In genomic region chr11:32018201-32018600, GRCm38 (mm10) we compare ENCODE assay signal across 19 mouse cellular contexts. TPM values are rescaled to one million over a fixed set of nuclear protein-coding genes. Genes with fewer than 3 reads are reported as not detected.
A peak's percentile ranks its signal among the peaks of the same experiment; 100 is the strongest.
DNase-seq lines count a peak whose midpoint lies in the region; ATAC-seq and TF ChIP-seq lines count a peak whose summit lies in the region.
"Had no signal": no experiment of that assay in that cellular context is flagged by ENCODE, and none has a peak within 500 bp of the region (broad histone marks: within the 10 kb centered on the region; RNA-seq: fewer than 3 reads in every experiment).

No protein-coding gene starts in this region.

- TF ChIP-seq CTCF in MEL (IDR thresholded peaks at IDR 0.05 in 2 of 3, conservative IDR thresholded peaks at IDR 0.05 in 1 of 3; ENCODE audit: control insufficient read depth in 1 of 3, insufficient read depth in 1 of 3, low read depth in 2 of 3, low read length in 3 of 3, poor library complexity in 1 of 3, severe bottlenecking in 1 of 3), result no peak
- TF ChIP-seq CTCF in hindbrain, postnatal 0 days (IDR thresholded peaks at IDR 0.05; ENCODE audit: low read depth), result no peak

- TF ChIP-seq RAD21 in MEL (IDR thresholded peaks at IDR 0.05; ENCODE audit: low read depth, low read length), result no peak

- H3K4me2 ChIP-seq in heart, embryonic 13.5 days, result 0 out of 2 replicates have a peak overlapping the region, but pooled peaks have one; percentile 3
- H3K4me2 ChIP-seq in hindbrain, postnatal 0 days (ENCODE audit: low read depth, low read length), result no peak overlapping the region
- H3K4me2 ChIP-seq: heart, embryonic 12.5 days; stomach, embryonic 15.5 days had no signal

- no peaks in the 10 kb centered on the region for H3K9me3 ChIP-seq in heart, embryonic 13.5 days
- no peaks in the 10 kb centered on the region for H3K9me3 ChIP-seq in MEL (replicated peaks; ENCODE audit: insufficient read depth, low read length)
- no peaks in the 10 kb centered on the region for H3K9me3 ChIP-seq in forebrain, embryonic 10.5 days
- H3K9me3 ChIP-seq in hindbrain, postnatal 0 days (ENCODE audit: low read length), result no peaks in the 10 kb centered on the region
- H3K9me3 ChIP-seq: G1E; heart, embryonic 12.5 days; stomach, embryonic 15.5 days had no signal

- no peaks in the 10 kb centered on the region for H3K79me2 ChIP-seq in MEL (ENCODE audit: control insufficient read depth, insufficient read depth, low read length, poor library complexity)

- H3K4me3 ChIP-seq in heart, embryonic 13.5 days, result no peak overlapping the region
- no peak overlapping the region for H3K4me3 ChIP-seq in MEL (ENCODE audit: control insufficient read depth in 1 of 2, insufficient read depth in 1 of 2, low read depth in 2 of 2, low read length in 2 of 2)
- H3K4me3 ChIP-seq in forebrain, embryonic 10.5 days, result no peak overlapping the region
- H3K4me3 ChIP-seq in hindbrain, postnatal 0 days (ENCODE audit: low read length), result no peak overlapping the region
- H3K4me3 ChIP-seq: gastrocnemius, adult 2 months; heart, embryonic 12.5 days; stomach, embryonic 15.5 days had no signal

- no peaks in the 10 kb centered on the region for H3K36me3 ChIP-seq in heart, embryonic 13.5 days
- no peaks in the 10 kb centered on the region for H3K36me3 ChIP-seq in MEL (ENCODE audit: control insufficient read depth in 1 of 2, insufficient read depth in 2 of 2, low read length in 2 of 2)
- H3K36me3 ChIP-seq in forebrain, embryonic 10.5 days (replicated peaks), result no peaks in the 10 kb centered on the region
- H3K36me3 ChIP-seq in hindbrain, postnatal 0 days (ENCODE audit: insufficient read depth, low read length), result no peaks in the 10 kb centered on the region; the same call in 1 of the 2 replicates
- H3K36me3 ChIP-seq: G1E; heart, embryonic 12.5 days; stomach, embryonic 15.5 days had no signal

- no peak overlapping the region for H3K9ac ChIP-seq in heart, embryonic 13.5 days
- no peak overlapping the region for H3K9ac ChIP-seq in MEL (ENCODE audit: control insufficient read depth, low read depth, low read length, poor library complexity, severe bottlenecking)
- no peak overlapping the region for H3K9ac ChIP-seq in hindbrain, postnatal 0 days (replicated peaks; ENCODE audit: low read length)
- H3K9ac ChIP-seq: heart, embryonic 12.5 days; stomach, embryonic 15.5 days had no signal

- ATAC-seq in heart, embryonic 13.5 days (ENCODE audit: extremely low read depth, insufficient number of reproducible peaks, low FRiP score, low TSS enrichment), result no peak
- ATAC-seq in hindbrain, postnatal 0 days, result no peak
- ATAC-seq: activated CD4-positive, CD25-positive, alpha-beta regulatory T cell, adult 4 months had no signal

- DNase-seq in heart, adult 8-10 months (ENCODE audit: low spot score), result no peak
- DNase-seq in MEL (ENCODE audit: low read depth, low spot score), result peak; percentile 41
- DNase-seq in forebrain, embryonic 10.5 days (ENCODE audit: extremely low spot score, low spot score), result no peak
- peak; percentile 34 for DNase-seq in hindbrain, postnatal 0 days (ENCODE audit: low spot score)
- DNase-seq in right cerebral cortex, postnatal 36 days (ENCODE audit: low spot score in 2 of 2), result no peak
- no peak for DNase-seq in lung, postnatal 4 days
- DNase-seq in gastrocnemius, adult 18-20 months (ENCODE audit: low spot score), result no peak
- DNase-seq: B cell, adult 2 months; gastrocnemius, adult 2 months; lung, adult 2 months; thymus, postnatal 36 days had no signal

- H3K4me1 ChIP-seq in heart, embryonic 13.5 days, result peaks cover 3% of the 10 kb centered on the region; the same call in 1 of the 2 replicates
- H3K4me1 ChIP-seq in MEL (ENCODE audit: control insufficient read depth in 1 of 2, insufficient read depth in 2 of 2, low read length in 2 of 2), result no peaks in the 10 kb centered on the region
- H3K4me1 ChIP-seq in forebrain, embryonic 10.5 days, result peaks cover 46% of the 10 kb centered on the region
- H3K4me1 ChIP-seq in hindbrain, postnatal 0 days (ENCODE audit: insufficient read depth, low read length), result peaks cover 9% of the 10 kb centered on the region
- H3K4me1 ChIP-seq: heart, embryonic 12.5 days; stomach, embryonic 15.5 days had no signal

- TF ChIP-seq EP300 in MEL (IDR thresholded peaks at IDR 0.05; ENCODE audit: low read depth in 1 of 2, low read length in 2 of 2), result no peak

- H3K27ac ChIP-seq in heart, embryonic 13.5 days (replicated peaks), result no peak overlapping the region
- no peak overlapping the region for H3K27ac ChIP-seq in MEL (ENCODE audit: control insufficient read depth, low read depth, low read length)
- H3K27ac ChIP-seq in forebrain, embryonic 10.5 days, result peak overlapping the region; percentile 60; the same call in 1 of the 2 replicates
- H3K27ac ChIP-seq in hindbrain, postnatal 0 days, result no peak overlapping the region; the same call in 1 of the 2 replicates
- H3K27ac ChIP-seq: gastrocnemius, adult 2 months; kidney, postnatal 0 days; stomach, embryonic 15.5 days had no signal

- H3K27me3 ChIP-seq in heart, embryonic 13.5 days (replicated peaks), result peaks cover 14% of the 10 kb centered on the region
- peaks cover 9 to 14% of the 10 kb centered on the region in 2 experiments for H3K27me3 ChIP-seq in MEL (ENCODE audit: control insufficient read depth in 1 of 2, insufficient read depth in 2 of 2, low read length in 2 of 2)
- no peaks in the 10 kb centered on the region for H3K27me3 ChIP-seq in forebrain, embryonic 10.5 days (ENCODE audit: poor library complexity, severe bottlenecking)
- H3K27me3 ChIP-seq in hindbrain, postnatal 0 days (ENCODE audit: insufficient read depth, low read length), result no peaks in the 10 kb centered on the region
- H3K27me3 ChIP-seq: heart, embryonic 12.5 days; stomach, embryonic 15.5 days had no signal

- no peak for TF ChIP-seq POLR2A in MEL (IDR thresholded peaks at IDR 0.05; ENCODE audit: control insufficient read depth in 1 of 2, insufficient read depth in 1 of 2, low read depth in 1 of 2, low read length in 2 of 2, poor library complexity in 1 of 2)

- 38% methylated on average over 4 of the region's 4 CpGs for WGBS in heart, embryonic 13.5 days
- WGBS in forebrain, embryonic 10.5 days, result 51% methylated on average over 4 of the region's 4 CpGs
- 57% methylated on average over 4 of the region's 4 CpGs for WGBS in hindbrain, postnatal 0 days

TF ChIP-seq in MEL, 35 proteins besides CTCF, POLR2A, EP300 and RAD21:
- TF ChIP-seq MXI1 (IDR thresholded peaks at IDR 0.05; ENCODE audit: low read depth, low read length) (no peak), MAFK (IDR thresholded peaks at IDR 0.05; ENCODE audit: borderline replicate concordance, low read depth, low read length) (no peak), MAZ (IDR thresholded peaks at IDR 0.05; ENCODE audit: low read depth, low read length) (no peak), NRF1 (IDR thresholded peaks at IDR 0.05; ENCODE audit: insufficient read depth, low read depth, low read length, poor library complexity, severe bottlenecking) (peak; percentile 29; the same call in 1 of the 2 replicates)

RNA-seq across cellular contexts. Expression of gene Nsg2, which starts 17.9 kb away (rescaled TPM):
- 0.88 and 0.97 TPM in 2 replicates for polyA plus RNA-seq in heart, embryonic 13.5 days (2015; fragmentation: Nextera tagmentation; extraction: Ambion mirVana)
- 1 to 10 TPM in 2 of 4 experiments, under 1 TPM in 2; 0.60 to 1.1 (median 0.89) TPM for total RNA-seq in heart, adult 8-10 months (2022)
- total RNA-seq in MEL (2012; rRNA removed), result not detected in 2 replicates
- not detected for polyA plus RNA-seq in MEL (2012; ENCODE audit: insufficient read depth in 1 of 2, insufficient read length in 2 of 2, low read depth in 1 of 2, low replicate concordance in 2 of 2, missing spikeins in 1 of 2)
- 9.8 and 16.1 TPM in 2 replicates for polyA plus RNA-seq in forebrain, embryonic 10.5 days (2016; fragmentation: Nextera tagmentation; extraction: Ambion mirVana)
- total RNA-seq in hindbrain, postnatal 0 days (2014; rRNA removed), result 646 and 650 TPM in 2 replicates
- polyA plus RNA-seq in hindbrain, postnatal 0 days (2015; fragmentation: Nextera tagmentation; extraction: Ambion mirVana), result 407 and 433 TPM in 2 replicates
- total RNA-seq in gastrocnemius, adult 18-20 months (2021), result not detected
- total RNA-seq: gastrocnemius, adult 2 months had no signal
- polyA plus RNA-seq: G1E had no signal

RNA-seq across cellular contexts. Expression of gene 4930524B15Rik, which starts 52.8 kb away (rescaled TPM):
- 0.25 and 0.39 TPM in 2 replicates for polyA plus RNA-seq in heart, embryonic 13.5 days (2015; fragmentation: Nextera tagmentation; extraction: Ambion mirVana)
- not detected for total RNA-seq in heart, adult 8-10 months (2022)
- total RNA-seq in MEL (2012; rRNA removed), result not detected in 2 replicates
- under 1 TPM in 1 of 2 experiments, not detected in 1; 0.03 TPM for polyA plus RNA-seq in MEL (2012; ENCODE audit: insufficient read depth in 1 of 2, insufficient read length in 2 of 2, low read depth in 1 of 2, low replicate concordance in 2 of 2, missing spikeins in 1 of 2)
- polyA plus RNA-seq in forebrain, embryonic 10.5 days (2016; fragmentation: Nextera tagmentation; extraction: Ambion mirVana), result 0.11 TPM in 1 of 2 replicates, not detected in the other
- total RNA-seq in hindbrain, postnatal 0 days (2014; rRNA removed), result 0.42 and 1.4 TPM in 2 replicates
- polyA plus RNA-seq in hindbrain, postnatal 0 days (2015; fragmentation: Nextera tagmentation; extraction: Ambion mirVana), result 0.34 and 0.50 TPM in 2 replicates
- not detected for total RNA-seq in gastrocnemius, adult 18-20 months (2021)
- total RNA-seq: G1E; gastrocnemius, adult 2 months; layer of hippocampus, postnatal 14 days; megakaryocyte-erythroid progenitor cell, adult 5-6 weeks had no signal
- polyA plus RNA-seq: activated CD4-positive, CD25-positive, alpha-beta regulatory T cell, adult 4 months; G1E; stomach, embryonic 15.5 days had no signal

Comparison
In these comparisons a context has a peak if more than half of its experiments do, and no peak if none do; other contexts are left out.
1. DNase-seq: peak in MEL (single experiment) and hindbrain, postnatal 0 days (single experiment); none in heart, adult 8-10 months (single experiment), forebrain, embryonic 10.5 days (single experiment), right cerebral cortex, postnatal 36 days (0 of 2), lung, postnatal 4 days (0 of 2) and gastrocnemius, adult 18-20 months (single experiment).
2. RNA of gene Nsg2, which starts 17.9 kb away (total RNA-seq): 646 to 650 TPM in hindbrain, postnatal 0 days; 0.60 to 1.1 TPM in heart, adult 8-10 months, not detected in MEL and not detected in gastrocnemius, adult 18-20 months; every median in the first group is over 100 times any median in the second.